Mouse (Mus musculus): ENCODE measurements around the gene Gm10309. TPM values are rescaled to one million over a fixed set of nuclear protein-coding genes. Genes with fewer than 3 reads are reported as not detected.

The Gm10309 gene
- polyA plus RNA-seq, 1 experiment, result not detected

GRCm38 (mm10) chr17:86509871-86510270 lies 4.8 kb upstream of the Gm10309 start:
- TF ChIP-seq POLR2A (IDR thresholded peaks at IDR 0.05; ENCODE audit: borderline replicate concordance, extremely low read depth, insufficient read depth, insufficient read length, poor library complexity, severe bottlenecking) (no peak), CTCF (IDR thresholded peaks at IDR 0.05; ENCODE audit: borderline replicate concordance, extremely low read depth, insufficient read depth, insufficient read length) (no peak)
- DNase-seq (ENCODE audit: low read depth), result no peak

GRCm38 (mm10) chr17:86508212-86508490 lies 3.1 kb upstream of the Gm10309 start:
- no peak for DNase-seq (ENCODE audit: low read depth)

GRCm38 (mm10) chr17:86507342-86508211 lies 2.5 kb upstream of the Gm10309 start:
- peak; percentile 33 for DNase-seq (ENCODE audit: low read depth)
- TF ChIP-seq POLR2A (IDR thresholded peaks at IDR 0.05; ENCODE audit: borderline replicate concordance, extremely low read depth, insufficient read depth, insufficient read length, poor library complexity, severe bottlenecking), result no peak
- no peak for TF ChIP-seq CTCF (IDR thresholded peaks at IDR 0.05; ENCODE audit: borderline replicate concordance, extremely low read depth, insufficient read depth, insufficient read length)

More at GRCm38 (mm10) chr17:86508212-86508490, 3.1 kb upstream of the Gm10309 start:
- TF ChIP-seq POLR2A (IDR thresholded peaks at IDR 0.05; ENCODE audit: borderline replicate concordance, extremely low read depth, insufficient read depth, insufficient read length, poor library complexity, severe bottlenecking) (no peak), CTCF (IDR thresholded peaks at IDR 0.05; ENCODE audit: borderline replicate concordance, extremely low read depth, insufficient read depth, insufficient read length) (no peak)

- DNase-seq (ENCODE audit: low read depth), result no peak
- TF ChIP-seq POLR2A (IDR thresholded peaks at IDR 0.05; ENCODE audit: borderline replicate concordance, extremely low read depth, insufficient read depth, insufficient read length, poor library complexity, severe bottlenecking) (no peak), CTCF (IDR thresholded peaks at IDR 0.05; ENCODE audit: borderline replicate concordance, extremely low read depth, insufficient read depth, insufficient read length) (no peak)
Measured at GRCm38 (mm10) chr17:86506881-86507280, 1.8 kb upstream of the Gm10309 start.

- DNase-seq (ENCODE audit: low read depth), result no peak
- TF ChIP-seq CTCF (IDR thresholded peaks at IDR 0.05; ENCODE audit: borderline replicate concordance, extremely low read depth, insufficient read depth, insufficient read length) (no peak), POLR2A (IDR thresholded peaks at IDR 0.05; ENCODE audit: borderline replicate concordance, extremely low read depth, insufficient read depth, insufficient read length, poor library complexity, severe bottlenecking) (no peak)
Measured at GRCm38 (mm10) chr17:86503208-86503897, 1.7 kb downstream of the Gm10309 start.

GRCm38 (mm10) chr17:86501393-86501792 lies 3.6 kb downstream of the Gm10309 start:
- TF ChIP-seq CTCF (IDR thresholded peaks at IDR 0.05; ENCODE audit: borderline replicate concordance, extremely low read depth, insufficient read depth, insufficient read length) (no peak), POLR2A (IDR thresholded peaks at IDR 0.05; ENCODE audit: borderline replicate concordance, extremely low read depth, insufficient read depth, insufficient read length, poor library complexity, severe bottlenecking) (no peak)
- DNase-seq (ENCODE audit: low read depth), result no peak

- DNase-seq (ENCODE audit: low read depth), result no peak
- TF ChIP-seq POLR2A (IDR thresholded peaks at IDR 0.05; ENCODE audit: borderline replicate concordance, extremely low read depth, insufficient read depth, insufficient read length, poor library complexity, severe bottlenecking) (no peak), CTCF (IDR thresholded peaks at IDR 0.05; ENCODE audit: borderline replicate concordance, extremely low read depth, insufficient read depth, insufficient read length) (no peak)
Measured at GRCm38 (mm10) chr17:86499359-86500045, 5.5 kb downstream of the Gm10309 start.

- TF ChIP-seq CTCF (IDR thresholded peaks at IDR 0.05; ENCODE audit: borderline replicate concordance, extremely low read depth, insufficient read depth, insufficient read length) (no peak), POLR2A (IDR thresholded peaks at IDR 0.05; ENCODE audit: borderline replicate concordance, extremely low read depth, insufficient read depth, insufficient read length, poor library complexity, severe bottlenecking) (no peak)
Measured at GRCm38 (mm10) chr17:86497302-86497701, 7.7 kb downstream of the Gm10309 start.

GRCm38 (mm10) chr17:86496123-86496771 lies 8.8 kb downstream of the Gm10309 start:
- DNase-seq (ENCODE audit: low read depth), result peak; percentile 79
- TF ChIP-seq POLR2A (IDR thresholded peaks at IDR 0.05; ENCODE audit: borderline replicate concordance, extremely low read depth, insufficient read depth, insufficient read length, poor library complexity, severe bottlenecking), result no peak
- peak; percentile 55; the same call in 1 of the 2 replicates for TF ChIP-seq CTCF (IDR thresholded peaks at IDR 0.05; ENCODE audit: borderline replicate concordance, extremely low read depth, insufficient read depth, insufficient read length)

More at GRCm38 (mm10) chr17:86497302-86497701, 7.7 kb downstream of the Gm10309 start:
- no peak for DNase-seq (ENCODE audit: low read depth)

GRCm38 (mm10) chr17:86494895-86495294 lies 10.1 kb downstream of the Gm10309 start:
- DNase-seq (ENCODE audit: low read depth), result no peak
- TF ChIP-seq CTCF (IDR thresholded peaks at IDR 0.05; ENCODE audit: borderline replicate concordance, extremely low read depth, insufficient read depth, insufficient read length), result no peak

GRCm38 (mm10) chr17:86494494-86494893 lies 10.5 kb downstream of the Gm10309 start:
- no peak for DNase-seq (ENCODE audit: low read depth)
- TF ChIP-seq POLR2A (IDR thresholded peaks at IDR 0.05; ENCODE audit: borderline replicate concordance, extremely low read depth, insufficient read depth, insufficient read length, poor library complexity, severe bottlenecking) (no peak), CTCF (IDR thresholded peaks at IDR 0.05; ENCODE audit: borderline replicate concordance, extremely low read depth, insufficient read depth, insufficient read length) (no peak)
